Mouse (Mus musculus) gastrocnemius, postnatal 36 days (tissue): ENCODE results near the gene Slc48a1. TPM values are rescaled to one million over a fixed set of nuclear protein-coding genes. Genes with fewer than 3 reads are reported as not detected.
A peak's percentile ranks its signal among the peaks of the same experiment; 100 is the strongest.

Experiments used
- DNase-seq, 2 experiments: peaks; one replicate each; pipeline ENCODE4 v3.0.0; 2022
- intact Hi-C: fragments of 180-260 bp; cut with DNase I; formaldehyde crosslinking; loops from one replicate; pipeline ENCODE4 v1.15.1; 2025
- total RNA-seq, 2 experiments: library from RNA; stranded (reverse); gene quantifications; 2 replicates each; pipeline ENCODE4 v1.2.3; 2021

Slc48a1 gene
- total RNA-seq, 2 experiments from 2014 or later = 44.8 to 46.2 TPM

DNA sequence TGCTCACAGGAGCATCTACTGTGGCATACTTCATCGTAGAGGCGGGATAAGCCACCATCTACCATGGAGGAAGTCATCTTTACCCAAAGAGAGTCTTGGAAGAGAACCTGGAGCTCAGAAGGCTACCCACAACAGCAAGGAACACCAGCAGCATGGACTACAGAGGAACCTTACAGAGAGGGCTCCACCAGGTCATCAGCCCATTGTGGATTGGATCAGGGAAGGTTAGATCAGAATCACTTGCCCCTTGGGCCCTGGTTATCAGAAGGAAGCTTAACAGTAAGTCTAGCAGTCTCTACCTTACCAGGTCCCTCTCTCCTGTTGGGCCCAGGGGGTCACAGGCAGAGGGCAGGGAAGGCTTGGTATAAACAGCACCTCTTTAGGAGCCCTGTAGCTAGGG lies 60.7 kb downstream of the Slc48a1 start:
- DNase-seq = no peak
- intact Hi-C loops = no loop called here

DNA sequence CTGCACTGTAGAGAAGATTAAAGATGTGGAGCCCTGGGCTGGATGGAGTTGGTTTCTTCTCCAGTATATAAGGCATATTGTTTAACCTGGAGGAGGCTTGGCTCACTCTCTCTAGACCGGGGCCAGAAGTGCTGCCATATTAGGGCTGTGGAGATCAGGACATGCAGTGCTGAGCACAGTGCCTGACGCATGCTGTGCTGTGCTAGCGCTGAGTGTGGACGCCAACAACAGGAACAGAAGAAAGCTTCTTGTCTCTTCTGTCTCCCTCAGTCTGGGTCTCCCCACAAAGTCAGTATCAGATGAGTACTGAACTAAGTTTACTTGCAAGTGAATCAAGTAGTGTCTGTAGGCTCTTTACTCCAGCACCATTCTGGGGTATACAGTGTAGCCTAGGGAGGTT lies 61.2 kb downstream of the Slc48a1 start:
- intact Hi-C loops = no loop called here
- no peak for DNase-seq

DNA sequence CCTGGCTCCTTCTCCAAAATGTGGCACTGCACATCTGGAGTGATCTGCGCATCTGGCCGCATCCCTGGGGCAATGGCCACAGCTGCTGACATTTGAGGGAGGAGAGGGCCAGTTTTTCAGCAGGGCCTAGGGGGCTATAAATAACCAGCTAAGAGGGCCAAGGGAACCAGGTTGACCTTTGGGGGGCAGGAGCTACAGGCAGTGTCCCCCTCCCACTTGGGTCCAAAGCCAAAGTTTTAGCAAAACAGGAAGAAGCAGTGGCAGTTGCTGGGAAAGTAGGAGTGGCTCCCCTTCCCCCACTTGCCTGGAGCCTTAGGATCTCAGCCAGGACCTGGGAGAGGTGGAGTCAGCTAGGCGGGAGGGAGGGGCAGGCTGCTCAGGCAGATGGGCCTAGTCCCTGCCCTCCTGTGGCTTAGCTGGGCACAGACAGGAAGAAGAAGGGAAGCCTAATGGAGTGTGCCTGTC lies 61.7 kb downstream of the Slc48a1 start:
- intact Hi-C loops = no loop called here

DNA sequence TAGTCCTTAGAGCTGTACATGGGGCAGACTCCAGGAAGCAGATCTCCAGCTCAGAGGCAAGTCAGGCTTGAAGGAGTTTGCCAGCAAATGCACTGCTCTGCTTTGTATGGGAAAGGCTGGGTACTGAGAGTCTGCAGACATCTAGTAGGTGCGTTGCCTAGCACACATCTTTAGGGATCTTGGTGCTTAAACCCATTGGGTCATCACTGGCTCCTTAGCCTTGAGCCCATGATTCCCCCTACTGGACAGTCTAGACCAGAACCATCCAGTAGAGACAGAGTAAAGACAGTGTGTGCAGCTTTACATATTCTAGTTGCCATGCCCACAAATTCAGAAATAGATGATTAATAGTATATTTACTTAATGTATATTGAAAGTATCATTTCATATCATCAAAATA lies 62.5 kb downstream of the Slc48a1 start:
- intact Hi-C loops = no loop called here
- DNase-seq = no peak

More for the DNA sequence above, 61.7 kb downstream of the Slc48a1 start:
- peak; percentile 65 to 77 for DNase-seq

DNA sequence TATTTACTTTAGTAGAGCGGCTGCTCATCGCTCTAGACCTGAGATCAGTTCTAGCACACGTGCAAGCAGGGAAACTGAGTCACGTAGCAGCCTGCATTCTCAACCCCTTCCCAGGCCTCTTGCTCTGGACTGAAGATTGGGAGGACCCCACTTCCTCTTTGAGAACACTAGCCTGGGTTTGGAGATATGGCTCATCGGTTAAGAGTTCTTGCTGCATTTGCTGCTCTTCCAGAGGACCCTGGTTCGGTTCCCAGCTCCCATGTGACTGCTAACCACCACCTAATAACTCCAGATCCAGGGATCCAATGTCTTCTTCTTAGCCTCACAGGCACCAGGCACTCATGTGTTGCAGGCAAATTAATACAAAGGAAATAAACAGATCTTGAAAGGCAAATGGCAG lies 63.1 kb downstream of the Slc48a1 start:
- intact Hi-C loops = no loop called here
- no peak for DNase-seq

DNA sequence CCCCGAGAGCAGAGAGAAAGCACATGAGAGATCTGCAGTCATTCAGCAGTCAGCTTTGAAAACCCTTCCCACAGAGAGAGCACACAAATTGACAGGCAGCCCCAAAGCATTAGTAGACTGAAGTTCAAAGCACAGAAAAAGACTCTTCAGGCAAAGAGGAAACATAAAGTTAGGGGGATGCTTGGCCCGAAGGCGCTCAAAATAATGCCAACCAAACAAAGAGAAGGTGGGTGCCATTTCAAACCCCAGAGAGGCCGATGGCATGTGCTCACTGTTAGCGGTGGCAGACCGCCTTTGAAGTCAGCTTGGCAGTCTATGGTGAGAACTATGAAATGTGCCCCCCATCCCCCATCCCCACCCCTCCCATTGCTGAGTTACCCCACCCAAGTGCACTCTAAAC lies 63.7 kb downstream of the Slc48a1 start:
- intact Hi-C loops = no loop called here
- no peak for DNase-seq

Other genes starting within 250 kb of the Slc48a1 start
- 10 to 100 TPM in 1 of 2 experiments, 1 to 10 TPM in 1; 9.8 to 12.4 TPM for gene Rpap3, start 72.7 kb upstream of the Slc48a1 start, total RNA-seq
- under 1 TPM; 0.44 to 0.77 TPM for gene Endou, start 47.2 kb upstream of the Slc48a1 start, total RNA-seq
- 1 to 10 TPM; 5.1 to 7.7 TPM for gene Rapgef3, start 10.5 kb upstream of the Slc48a1 start, total RNA-seq
- 10 to 100 TPM; 10.6 to 11.8 TPM for gene Hdac7, start 66.0 kb downstream of the Slc48a1 start, total RNA-seq
- under 1 TPM; 0.13 to 0.15 TPM for gene Vdr, start 132.1 kb downstream of the Slc48a1 start, total RNA-seq
- 1 to 10 TPM; 4.5 to 5.2 TPM for gene Tmem106c, start 185.7 kb downstream of the Slc48a1 start, total RNA-seq
- 1 to 10 TPM; 1.9 to 3.5 TPM for gene Col2a1, start 226.2 kb downstream of the Slc48a1 start, total RNA-seq